Mouse (Mus musculus) lung, adult 18-20 months (tissue): ENCODE data around the gene Mroh7.
"Not testable (repeated sequence)": the region's sequence is repeated elsewhere in the genome, so short reads cannot be mapped to it uniquely, and the experiment has no call there.

Source experiments
- DNase-seq, 2 experiments: peaks; one replicate each; pipeline ENCODE4 v3.0.0; 2022; ENCODE audit warnings: mixed read lengths in 2 of 2

Gene Mroh7

DNA sequence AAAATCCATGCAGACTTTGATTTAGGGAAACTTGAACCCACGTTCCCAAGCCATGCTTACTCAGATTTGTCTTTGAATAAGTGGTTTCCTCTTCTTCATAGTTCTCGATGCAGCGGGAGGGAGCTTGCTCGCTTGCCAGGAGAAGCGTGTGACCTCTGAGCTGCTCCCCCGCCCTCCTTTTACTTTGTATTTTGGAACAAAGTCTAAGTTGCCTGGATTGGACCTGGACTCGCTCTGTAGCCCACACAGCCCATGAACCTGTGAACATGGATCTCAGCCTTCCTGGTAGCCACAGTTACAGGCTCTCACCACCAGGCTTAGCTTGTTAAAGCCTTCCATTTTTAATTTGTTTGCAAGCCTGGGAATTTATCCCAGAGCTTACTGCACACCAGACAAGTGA lies at the start of gene Mroh7:
Gene Mroh7, minus strand, starts transcription at position 112 of the 400 bp plus-strand sequence.
- DNase-seq: no peak

DNA sequence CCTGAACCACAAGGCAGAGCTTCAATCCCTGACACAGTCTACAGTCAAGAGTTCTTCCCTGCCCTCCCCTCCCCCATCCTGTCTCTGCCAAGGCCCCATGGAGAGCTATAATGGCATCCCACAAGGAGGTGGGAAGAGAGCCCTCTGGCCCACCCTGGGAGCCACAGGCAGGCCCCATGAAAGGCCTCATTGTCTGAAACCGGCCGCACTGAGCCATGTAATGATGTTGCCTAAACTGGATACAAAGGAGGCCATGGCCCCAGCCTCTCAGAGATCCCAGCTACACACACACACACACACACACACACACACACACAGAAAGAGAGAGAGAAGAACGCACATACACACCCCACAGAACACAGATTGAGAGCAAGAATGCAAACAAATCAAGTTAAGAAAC lies 49.3 kb upstream of the Mroh7 start:
- no peak for DNase-seq

- DNase-seq: peak; percentile 96 to 97
Observed at GRCm38 (mm10) chr4:106778116-106778788, 47.5 kb upstream of the Mroh7 start.

GRCm38 (mm10) chr4:106776998-106777397 lies 46.3 kb upstream of the Mroh7 start:
- no peak for DNase-seq

DNA sequence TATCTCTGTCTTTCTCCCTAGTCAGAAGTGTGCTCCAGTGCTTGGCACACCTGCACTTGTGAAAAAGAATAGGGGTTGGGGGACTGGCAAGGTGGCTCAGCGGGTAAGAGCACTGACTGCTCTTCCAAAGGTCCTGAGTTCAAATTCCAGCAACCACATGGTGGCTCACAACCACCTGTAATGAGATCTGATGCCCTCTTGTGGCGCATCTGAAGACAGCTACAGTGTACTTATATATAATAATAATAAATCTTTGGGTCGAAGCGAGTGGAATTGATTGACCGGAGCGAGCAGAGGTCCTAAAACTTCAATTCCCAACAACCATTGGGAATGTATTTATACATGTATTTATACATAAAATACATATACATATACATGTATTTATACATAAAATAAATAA lies 45.0 kb upstream of the Mroh7 start:
- DNase-seq: not testable (repeated sequence)

DNA sequence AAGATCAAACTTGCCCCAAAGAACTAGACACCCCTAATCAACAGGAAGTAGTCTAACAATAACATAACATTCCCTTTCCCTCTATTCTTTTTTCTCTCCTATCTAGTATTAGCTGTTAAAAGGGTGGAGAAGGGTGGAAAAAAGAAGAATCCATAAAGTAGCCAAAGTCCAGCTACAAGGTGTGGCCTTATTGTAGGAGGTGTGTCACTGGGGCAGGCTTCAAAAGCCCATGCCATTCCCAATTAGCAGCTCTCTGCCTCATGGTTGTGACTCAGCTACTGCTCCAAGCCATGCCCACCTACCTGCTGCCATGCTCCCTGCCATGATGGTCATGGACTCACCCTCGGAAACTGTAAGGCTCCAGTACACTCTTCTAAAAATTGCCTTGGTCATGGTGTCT lies 41.8 kb upstream of the Mroh7 start:
- no peak for DNase-seq

- no peak for DNase-seq
Observed at GRCm38 (mm10) chr4:106769306-106769705, 38.6 kb upstream of the Mroh7 start.

DNA sequence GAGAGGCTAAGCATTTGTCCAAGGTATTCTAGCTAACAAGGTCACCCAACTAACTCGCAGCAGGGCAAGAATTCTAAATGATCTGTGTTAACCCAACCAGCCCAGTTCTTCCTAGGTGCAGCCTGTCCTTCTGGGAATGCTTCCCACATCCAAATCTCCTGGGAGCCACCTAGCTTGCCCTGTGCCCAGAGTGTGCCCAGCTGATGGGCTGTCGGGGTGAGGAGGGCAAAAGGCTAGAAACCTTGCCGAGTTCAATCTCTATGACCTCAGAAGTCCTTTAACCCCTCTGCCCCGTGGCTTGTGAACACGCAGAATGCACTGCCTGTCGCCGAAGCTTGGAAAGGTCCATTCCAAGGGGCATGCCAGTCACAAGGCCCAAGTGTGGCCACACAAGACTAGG lies 33.4 kb upstream of the Mroh7 start:
- no peak for DNase-seq

DNA sequence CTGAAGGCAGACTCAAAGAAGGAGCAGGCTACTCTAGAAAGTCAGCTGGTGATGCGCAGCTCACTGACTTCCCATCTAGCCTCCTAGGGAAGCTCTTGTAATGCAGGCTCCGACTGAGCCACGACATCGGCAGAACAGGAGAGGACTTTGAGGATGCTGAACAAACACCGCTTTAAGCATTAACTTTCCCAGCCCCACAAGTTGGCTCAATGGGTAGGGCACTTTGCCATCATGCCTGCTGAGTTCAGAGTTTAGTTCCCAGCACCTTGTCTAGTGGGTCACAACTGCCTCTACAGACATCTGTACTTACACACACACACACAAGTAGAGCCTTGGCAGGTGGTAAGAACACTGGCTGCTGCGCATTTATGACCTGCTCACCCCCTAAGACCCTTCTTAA lies 21.0 kb upstream of the Mroh7 start:
- DNase-seq: no peak

DNA sequence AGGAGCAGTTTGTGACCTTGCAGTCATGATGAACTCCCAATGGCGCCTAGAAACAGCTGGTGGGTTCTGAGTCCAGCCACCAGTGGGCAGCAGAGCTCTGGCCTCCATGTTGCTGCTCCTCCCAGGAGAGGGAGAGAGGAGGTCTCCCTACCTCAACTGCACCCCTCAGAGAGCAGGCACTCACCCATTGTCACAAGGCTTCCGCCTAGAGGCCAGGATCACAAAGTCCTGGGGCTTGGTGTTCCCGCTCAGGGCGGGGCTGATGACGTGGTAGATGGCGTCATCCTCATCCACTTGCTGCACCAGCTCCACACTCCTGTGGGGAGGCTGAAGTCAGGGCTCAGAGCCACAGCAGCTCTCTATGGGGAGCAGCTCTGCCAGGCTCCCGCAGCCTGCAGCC lies 19.0 kb upstream of the Mroh7 start:
- peak; percentile 53 to 70 for DNase-seq

DNA sequence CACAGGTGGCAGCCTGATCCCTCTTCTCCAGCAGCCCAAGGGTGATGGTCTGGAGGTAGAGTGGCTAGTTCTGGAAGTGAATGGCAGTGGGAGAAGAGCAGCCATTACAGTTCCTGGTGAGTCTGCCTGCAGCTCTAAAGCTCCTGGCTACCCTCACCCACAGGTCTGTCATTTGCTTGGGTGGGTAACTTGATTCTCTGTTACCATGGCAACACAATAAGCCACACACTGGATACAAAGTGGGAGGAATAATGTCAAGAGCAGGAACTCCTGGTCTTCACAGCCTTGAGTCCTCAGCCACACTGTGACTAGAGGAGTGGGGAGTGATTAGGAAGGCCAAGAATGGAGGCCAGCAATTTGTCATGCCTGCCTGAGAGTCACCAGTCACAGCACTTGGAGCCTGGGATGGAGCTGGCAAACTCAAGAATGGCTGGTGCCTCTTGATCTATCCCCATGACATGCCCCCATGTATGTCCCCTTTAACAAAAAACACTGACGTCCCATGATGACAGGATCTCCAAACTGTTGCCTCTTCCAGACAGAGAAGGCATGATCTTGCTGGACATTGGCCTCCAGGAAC lies 16.4 kb upstream of the Mroh7 start:
- DNase-seq: no peak

GRCm38 (mm10) chr4:106745862-106746261 lies 15.1 kb upstream of the Mroh7 start:
- peak; percentile 16 to 21 for DNase-seq

- DNase-seq: no peak
Observed at GRCm38 (mm10) chr4:106737904-106738303, 7.2 kb upstream of the Mroh7 start.

DNA sequence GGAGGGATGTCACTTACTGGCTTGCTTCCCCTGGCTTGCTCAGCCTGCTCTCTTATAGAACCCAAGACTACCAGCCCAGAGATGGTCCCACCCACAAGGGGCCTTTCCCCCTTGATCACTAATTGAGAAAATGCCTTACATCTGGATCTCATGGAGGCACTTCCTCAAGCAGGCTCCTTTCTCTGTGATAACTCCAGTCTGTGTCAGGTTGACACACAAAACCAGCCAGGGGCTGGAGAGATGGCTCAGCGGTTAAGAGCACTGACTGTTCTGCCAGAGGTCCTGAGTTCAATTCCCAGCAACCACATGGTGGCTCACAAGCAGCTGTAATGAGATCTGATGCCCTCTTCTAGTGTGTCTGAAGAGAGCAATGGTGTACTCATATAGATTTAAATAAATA lies 6.2 kb upstream of the Mroh7 start:
- not testable (repeated sequence) for DNase-seq

DNA sequence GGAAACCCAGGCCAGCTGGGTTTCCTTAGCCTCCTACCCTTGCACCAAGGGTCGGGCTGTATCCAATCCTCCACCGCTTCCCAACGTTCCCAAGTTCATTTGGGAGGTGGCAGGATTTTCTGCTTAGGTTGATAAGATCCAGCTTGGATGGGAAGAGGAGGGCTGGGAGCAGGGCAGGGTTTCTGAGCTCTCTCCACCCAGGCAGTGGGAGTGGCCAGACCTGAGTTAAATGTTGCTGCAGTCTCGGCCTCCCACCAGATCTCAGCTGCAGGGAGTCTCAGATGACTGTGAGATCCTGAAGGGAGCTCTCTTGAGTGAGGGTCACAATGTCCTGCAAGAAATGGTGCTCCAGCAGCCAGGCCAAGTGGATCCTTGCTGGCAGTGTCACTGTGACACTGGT lies 2.9 kb upstream of the Mroh7 start, which contains the start of gene Fam151a:
Gene Fam151a, plus strand, starts transcription at position 254 of the 400 bp plus-strand sequence.
- no peak for DNase-seq

DNA sequence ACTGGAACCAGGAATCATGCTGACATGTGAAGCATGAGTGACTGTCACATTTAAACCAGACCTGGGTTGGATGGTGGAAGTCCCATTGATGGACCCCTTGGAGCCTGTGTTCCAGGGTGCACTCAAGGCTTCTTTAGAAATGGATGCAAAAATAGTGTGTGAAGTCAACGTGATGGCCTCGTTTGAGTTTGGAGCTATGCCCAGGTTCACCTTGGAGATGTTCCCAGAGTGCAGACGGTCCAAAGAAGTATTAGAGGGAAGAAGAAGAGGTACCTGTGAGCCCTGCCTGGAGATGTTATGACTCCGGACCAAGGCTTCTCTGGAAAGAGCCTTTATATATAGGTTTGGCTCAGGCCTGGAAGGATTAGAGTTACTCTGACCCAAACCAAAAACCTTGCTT lies 10.1 kb downstream of the Mroh7 start:
- no peak for DNase-seq

GRCm38 (mm10) chr4:106713622-106714021 lies 17.1 kb downstream of the Mroh7 start:
- no peak for DNase-seq

DNA sequence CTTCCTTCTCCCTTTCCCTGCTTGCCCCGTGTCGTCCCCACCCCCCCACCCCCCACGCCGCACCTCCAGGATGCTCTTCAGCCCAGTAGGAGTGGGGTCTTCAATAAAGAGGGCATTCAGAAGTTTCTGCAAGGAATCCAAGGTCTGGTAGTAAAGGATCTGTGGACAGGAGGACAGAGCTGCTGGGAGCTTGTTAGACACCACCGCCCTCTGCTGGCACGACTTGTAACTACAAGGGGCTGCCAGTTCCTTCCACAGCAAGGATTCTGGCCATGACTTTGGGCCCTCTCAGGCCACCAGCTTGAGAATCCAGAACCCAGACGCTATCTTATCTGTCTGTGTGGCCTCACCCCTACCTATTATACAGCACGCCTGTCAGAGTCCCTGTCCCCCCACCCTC lies 22.3 kb downstream of the Mroh7 start:
- DNase-seq: peak; percentile 62 to 67

GRCm38 (mm10) chr4:106707957-106708356 lies 22.8 kb downstream of the Mroh7 start:
- no peak for DNase-seq

DNA sequence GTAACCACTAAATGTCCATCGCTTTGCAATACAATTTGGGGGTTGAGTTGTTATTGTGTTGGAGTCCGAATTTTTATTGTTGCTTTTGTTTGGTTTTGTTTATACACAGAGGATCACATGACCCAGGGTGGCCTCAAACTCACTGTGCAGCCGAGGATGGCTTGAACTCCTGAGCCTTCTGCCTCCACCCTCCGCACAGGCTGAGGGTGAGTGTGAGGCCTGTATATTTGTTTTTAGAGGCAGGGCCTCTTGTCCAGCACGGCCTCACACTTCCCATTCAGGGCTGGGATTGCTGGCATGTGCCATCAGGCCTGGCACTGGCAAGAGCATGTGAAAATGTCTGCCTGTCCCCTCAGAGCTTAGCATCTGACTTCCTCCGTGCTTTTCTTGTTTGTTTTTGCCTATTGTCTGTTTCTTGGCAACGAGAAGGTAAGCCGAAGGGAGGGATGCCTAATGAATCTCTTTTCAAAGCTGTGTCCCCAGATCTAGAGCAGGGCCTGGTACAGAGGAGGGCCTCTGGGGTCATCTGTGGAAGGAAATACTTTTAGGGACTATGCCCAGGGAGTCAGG lies 25.5 kb downstream of the Mroh7 start:
- no peak for DNase-seq

DNA sequence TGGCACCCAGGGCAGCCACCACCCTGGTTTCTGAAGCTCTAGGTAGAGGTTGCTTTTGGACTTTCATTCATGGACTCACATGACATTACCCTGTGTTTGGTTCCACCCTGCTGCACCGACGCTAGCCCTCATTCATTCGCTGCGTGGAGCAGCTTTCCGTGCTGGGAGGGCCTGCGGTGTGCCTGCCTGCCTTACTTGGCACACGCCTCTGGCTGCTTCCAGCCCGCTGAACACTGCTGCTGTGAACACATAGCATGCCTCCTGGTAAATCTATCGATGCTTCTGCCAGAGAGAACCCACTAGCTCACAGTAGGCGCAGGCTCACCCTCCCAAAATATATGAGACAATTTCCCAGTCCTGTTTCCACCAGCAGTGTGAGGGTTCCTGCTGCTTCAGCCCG lies 26.3 kb downstream of the Mroh7 start:
- no peak for DNase-seq

GRCm38 (mm10) chr4:106703956-106704355 lies 26.8 kb downstream of the Mroh7 start:
- DNase-seq: no peak

- no peak for DNase-seq
Observed at GRCm38 (mm10) chr4:106700798-106701197, 29.9 kb downstream of the Mroh7 start.

DNA sequence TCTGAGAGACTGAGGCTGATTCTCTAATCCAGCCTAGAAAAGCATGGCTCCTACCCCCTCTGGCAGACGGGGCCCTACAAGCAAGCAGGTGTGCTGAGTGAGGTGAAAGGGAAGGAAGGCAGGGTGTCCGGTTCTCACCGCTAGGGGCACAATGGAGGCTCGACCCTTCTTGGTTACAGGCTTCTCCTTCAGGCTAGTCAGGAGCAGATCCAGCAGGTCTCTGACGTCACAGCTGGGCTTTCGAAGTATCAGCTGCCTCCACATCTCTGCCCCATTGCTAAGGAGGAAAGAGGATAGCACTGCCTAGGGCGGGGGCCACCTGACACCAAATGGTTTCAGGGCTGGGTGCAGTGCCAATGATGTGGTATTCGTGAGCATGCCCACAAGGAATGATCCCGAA lies 30.7 kb downstream of the Mroh7 start:
- no peak for DNase-seq
